Mouse (Mus musculus) intestine, embryonic 16.5 days (tissue): Measurements from ENCODE around the gene Tmem185b. TPM values are rescaled to one million over a fixed set of nuclear protein-coding genes. Genes with fewer than 3 reads are reported as not detected.

Experiments used
- ATAC-seq: fragments of 200-750 bp; cut with Nextera tagmentation; 2 replicates; pipeline ENCODE4 v1.8.0; 2017; ENCODE audit warnings: moderate TSS enrichment, moderate library complexity
- H3K27ac ChIP-seq: fragments of 300-500 bp; sonication (generic); 2 replicates; pipeline ENCODE4 v1.5.1; 2014; ENCODE audit warnings: mild to moderate bottlenecking, low read length
- H3K27me3 ChIP-seq: fragments of 300-500 bp; sonication (generic); replicated peaks from 2 replicates; pipeline ENCODE4 v1.6.1; 2014; ENCODE audit warnings: low read length, control low read depth, mixed read lengths; ENCODE audit not compliant: control insufficient read depth, insufficient read depth
- H3K36me3 ChIP-seq: fragments of 300-500 bp; sonication (generic); 2 replicates; pipeline ENCODE4 v1.6.1; 2014; ENCODE audit warnings: low read length, control low read depth; ENCODE audit not compliant: control insufficient read depth, insufficient read depth
- H3K4me1 ChIP-seq: fragments of 300-500 bp; sonication (generic); 2 replicates; pipeline ENCODE4 v1.6.1; 2014; ENCODE audit warnings: low read length, control low read depth, mixed read lengths; ENCODE audit not compliant: control insufficient read depth, insufficient read depth
- H3K4me2 ChIP-seq: fragments of 300-500 bp; sonication (generic); 2 replicates; pipeline ENCODE4 v1.6.1; 2014; ENCODE audit warnings: low read depth, low read length, control low read depth
- H3K4me3 ChIP-seq: fragments of 300-500 bp; sonication (generic); 2 replicates; pipeline ENCODE4 v1.5.1; 2014; ENCODE audit warnings: mild to moderate bottlenecking, low read length
- H3K9ac ChIP-seq: fragments of 300-500 bp; sonication (generic); 2 replicates; pipeline ENCODE4 v1.6.1; 2014; ENCODE audit warnings: low read depth, low read length
- H3K9me3 ChIP-seq: fragments of 300-500 bp; sonication (generic); 2 replicates; pipeline ENCODE4 v1.6.1; 2016; ENCODE audit warnings: low read length, control low read depth; ENCODE audit not compliant: control insufficient read depth
- WGBS: fragments of 180-500 bp; shearing (Covaris S2); extraction: QIAGEN DNeasy Blood & Tissue Kit; methylation state at CpG from one replicate; pipeline ENCODE4 v1.1.7; 2014; 5-methylcytosine and 5-hydroxymethylcytosine counted together
- polyA plus RNA-seq: library from polyadenylated mRNA; unstranded; fragments of >200 nt; fragmentation: Nextera tagmentation; extraction: Ambion mirVana; gene quantifications from 2 replicates; pipeline ENCODE4 v1.2.1, GENCODE M21; 2015

Tmem185b gene
- polyA plus RNA-seq, 1 experiment from 2014 or later = 27.2 TPM

GRCm38 (mm10) chr1:119550064-119550463 lies 24.1 kb downstream of the Tmem185b start:
- no peak for ATAC-seq
- no peak overlapping the region for H3K4me2 ChIP-seq
- 92% methylated on average over 2 of the region's 2 CpGs for WGBS
- H3K4me1 ChIP-seq = 0 out of 2 replicates have a peak, but pooled peaks cover 2% of the 10 kb centered on the region
- no peak overlapping the region for H3K27ac ChIP-seq
- no peak overlapping the region for H3K4me3 ChIP-seq
- H3K27me3 ChIP-seq = no peaks in the 10 kb centered on the region
- no peaks in the 10 kb centered on the region for H3K36me3 ChIP-seq
- no peak overlapping the region for H3K9ac ChIP-seq
- H3K9me3 ChIP-seq = no peaks in the 10 kb centered on the region

- Histone ChIP-seq H3K9me3 (no peaks in the 10 kb centered on the region), H3K9ac (no peak overlapping the region), H3K4me2 (no peak overlapping the region), H3K4me1 (no peaks in the 10 kb centered on the region), H3K4me3 (no peak overlapping the region), H3K27ac (no peak overlapping the region), H3K36me3 (no peaks in the 10 kb centered on the region), H3K27me3 (no peaks in the 10 kb centered on the region)
- ATAC-seq = no peak
- WGBS = 97% methylated on average over 1 of the region's 1 CpGs
These were observed 25.7 kb downstream of the Tmem185b start for GRCm38 (mm10) chr1:119551651-119552050.

- Histone ChIP-seq H3K9me3 (no peaks in the 10 kb centered on the region), H3K4me1 (no peaks in the 10 kb centered on the region), H3K9ac (no peak overlapping the region), H3K27ac (no peak overlapping the region), H3K4me2 (no peak overlapping the region), H3K36me3 (no peaks in the 10 kb centered on the region), H3K4me3 (no peak overlapping the region), H3K27me3 (no peaks in the 10 kb centered on the region)
- no peak for ATAC-seq
- 69% methylated on average over 5 of the region's 5 CpGs for WGBS
These were observed 29.7 kb downstream of the Tmem185b start for GRCm38 (mm10) chr1:119555651-119556050.

- Histone ChIP-seq H3K27me3 (no peaks in the 10 kb centered on the region), H3K36me3 (no peaks in the 10 kb centered on the region; the same call in 1 of the 2 replicates), H3K27ac (no peak overlapping the region), H3K4me1 (no peaks in the 10 kb centered on the region), H3K4me2 (no peak overlapping the region), H3K9me3 (no peaks in the 10 kb centered on the region), H3K9ac (no peak overlapping the region), H3K4me3 (no peak overlapping the region)
- WGBS = 75% methylated on average over 4 of the region's 4 CpGs
- ATAC-seq = no peak
These were observed 31.9 kb downstream of the Tmem185b start for GRCm38 (mm10) chr1:119557641-119558395.

GRCm38 (mm10) chr1:119565531-119565930 lies 39.6 kb downstream of the Tmem185b start:
- Histone ChIP-seq H3K4me1 (no peaks in the 10 kb centered on the region), H3K4me3 (no peak overlapping the region), H3K27ac (no peak overlapping the region), H3K4me2 (no peak overlapping the region), H3K9me3 (no peaks in the 10 kb centered on the region), H3K9ac (no peak overlapping the region), H3K27me3 (no peaks in the 10 kb centered on the region), H3K36me3 (no peaks in the 10 kb centered on the region; the same call in 1 of the 2 replicates)
- peak; percentile 44; the same call in 1 of the 2 replicates for ATAC-seq
- WGBS = 70% methylated on average over 4 of the region's 4 CpGs

GRCm38 (mm10) chr1:119570134-119570533 lies 44.2 kb downstream of the Tmem185b start:
- WGBS = 61% methylated on average over 1 of the region's 1 CpGs
- no peak for ATAC-seq
- no peak overlapping the region for H3K4me2 ChIP-seq

More at GRCm38 (mm10) chr1:119570134-119570533, 44.2 kb downstream of the Tmem185b start:
- H3K36me3 ChIP-seq = no peaks in the 10 kb centered on the region
- no peak overlapping the region for H3K27ac ChIP-seq
- H3K4me1 ChIP-seq = no peaks in the 10 kb centered on the region
- H3K4me3 ChIP-seq = no peak overlapping the region
- no peak overlapping the region for H3K9ac ChIP-seq
- no peaks in the 10 kb centered on the region for H3K9me3 ChIP-seq
- no peaks in the 10 kb centered on the region for H3K27me3 ChIP-seq

Other genes starting within 250 kb of the Tmem185b start
- gene Inhbb, start 103.9 kb upstream of the Tmem185b start, polyA plus RNA-seq = 0.16 and 0.18 TPM in 2 replicates
- gene Ralb, start 21.4 kb upstream of the Tmem185b start, polyA plus RNA-seq = 203 and 218 TPM in 2 replicates
- gene Epb41l5, start 122.8 kb downstream of the Tmem185b start, polyA plus RNA-seq = 36.3 and 36.9 TPM in 2 replicates